Mouse (Mus musculus): ENCODE measurements around the gene Manea. TPM values are rescaled to one million over a fixed set of nuclear protein-coding genes. Genes with fewer than 3 reads are reported as not detected.
A peak's percentile ranks its signal among the peaks of the same experiment; 100 is the strongest.
"Not testable (repeated sequence)": the region's sequence is repeated elsewhere in the genome, so short reads cannot be mapped to it uniquely, and the experiment has no call there.

Manea gene
- total RNA-seq (2022), result 10 to 100 TPM; 23.1 to 26.6 (median 24.8) TPM

- DNase-seq, result peak; percentile 89
Measured at GRCm38 (mm10) chr4:26346443-26347106, at the start of gene Manea. Gene Manea, minus strand, starts transcription at chr4:26346891.

GRCm38 (mm10) chr4:26354616-26355015 is 7.9 kb upstream of the Manea start:
- DNase-seq, result no peak

GRCm38 (mm10) chr4:26353643-26354231 is 7.0 kb upstream of the Manea start:
- no peak for DNase-seq

- no peak for DNase-seq
Measured at GRCm38 (mm10) chr4:26347239-26347638, 548 bp upstream of the Manea start.

- DNase-seq, result no peak
Measured at GRCm38 (mm10) chr4:26345741-26346442, 799 bp downstream of the Manea start.

DNA sequence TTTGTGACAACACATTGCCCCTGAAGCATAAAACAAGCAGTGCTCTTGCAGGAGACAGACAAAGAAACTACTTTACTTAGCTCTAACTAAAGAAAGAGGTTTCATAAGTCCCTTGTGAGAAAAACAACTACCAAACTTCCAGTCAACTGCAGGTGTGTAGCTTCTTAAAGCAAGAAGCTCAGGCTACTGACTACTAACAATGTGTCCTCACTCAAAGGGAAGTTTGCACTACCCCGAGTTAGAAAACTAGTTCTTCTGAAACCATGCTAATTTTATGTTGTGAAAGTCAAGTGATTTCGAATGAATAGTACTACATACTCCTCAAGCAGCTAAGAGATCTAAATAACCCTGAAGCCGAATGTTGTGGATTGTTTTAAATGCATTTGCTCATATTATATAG is 1.6 kb downstream of the Manea start:
- DNase-seq, result no peak

GRCm38 (mm10) chr4:26342346-26342745 is 4.3 kb downstream of the Manea start:
- no peak for DNase-seq

- no peak for DNase-seq
Measured at GRCm38 (mm10) chr4:26338604-26339003, 8.1 kb downstream of the Manea start.

- DNase-seq, result no peak
Measured at GRCm38 (mm10) chr4:26336563-26336962, 10.1 kb downstream of the Manea start.

DNA sequence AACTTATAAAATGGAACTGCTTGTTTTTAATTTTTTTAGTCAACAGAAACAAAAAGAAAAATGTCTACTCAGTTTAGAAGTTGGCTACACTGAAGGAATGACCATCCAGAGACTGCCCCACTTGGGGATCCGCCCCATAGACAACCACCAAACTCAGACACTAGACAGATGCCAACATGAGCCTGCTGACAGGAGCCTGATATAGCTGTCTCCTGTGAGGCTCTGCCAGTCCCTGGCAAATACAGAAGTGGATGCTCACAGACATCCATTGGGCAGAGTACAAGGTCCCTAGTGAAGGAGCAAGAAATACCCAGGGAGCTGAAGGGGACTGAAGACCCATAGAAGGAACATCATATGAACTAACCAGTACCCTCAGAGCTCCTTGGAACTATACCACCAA is 42.0 kb downstream of the Manea start:
- not testable (repeated sequence) for DNase-seq

- DNase-seq, result no peak
Measured at GRCm38 (mm10) chr4:26277112-26277716, 69.5 kb downstream of the Manea start.

DNA sequence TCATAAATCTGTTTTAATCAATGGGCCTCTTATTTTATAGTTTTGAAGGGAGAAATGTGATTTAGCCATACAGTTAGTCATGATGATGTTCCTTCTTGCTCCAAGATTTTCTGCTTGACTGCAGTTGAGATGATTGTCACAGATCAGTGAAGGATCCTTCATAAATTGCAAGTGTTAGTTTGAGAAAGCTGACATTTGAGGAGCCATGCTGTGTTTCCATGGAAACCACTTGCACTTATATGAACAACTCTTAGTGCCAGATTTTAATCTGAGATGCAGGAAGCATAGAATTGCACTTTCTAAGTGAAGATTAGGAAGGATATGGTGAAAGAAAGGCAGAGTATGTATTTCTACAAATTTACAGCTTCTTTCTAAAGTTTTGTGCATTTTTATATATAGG is 70.4 kb downstream of the Manea start:
- DNase-seq, result no peak

- no peak for DNase-seq
Measured at GRCm38 (mm10) chr4:26275769-26276168, 70.9 kb downstream of the Manea start.

Data from adrenal gland, adult 8-10 months (tissue).